Mouse (Mus musculus): Measurements from ENCODE around the gene Abhd11. TPM values are rescaled to one million over a fixed set of nuclear protein-coding genes. Genes with fewer than 3 reads are reported as not detected.

The Abhd11 gene
- total RNA-seq, 4 experiments from 2014 or later, result 35.2 to 39.9 (median 36.7) TPM

GRCm38 (mm10) chr5:134986298-134987268 lies 22.4 kb upstream of the Abhd11 start:
- no peak for DNase-seq (ENCODE audit: low spot score in 2 of 2)

- no peak for DNase-seq (ENCODE audit: low spot score in 2 of 2)
These were observed 19.8 kb upstream of the Abhd11 start for GRCm38 (mm10) chr5:134989166-134989565.

GRCm38 (mm10) chr5:134989741-134990140 lies 19.2 kb upstream of the Abhd11 start:
- DNase-seq (ENCODE audit: low spot score in 2 of 2), result no peak

GRCm38 (mm10) chr5:134992566-134992965 lies 16.4 kb upstream of the Abhd11 start:
- DNase-seq (ENCODE audit: low spot score in 2 of 2), result no peak

- DNase-seq (ENCODE audit: low spot score in 2 of 2), result no peak
These were observed 10.6 kb upstream of the Abhd11 start for GRCm38 (mm10) chr5:134998359-134998758.

GRCm38 (mm10) chr5:134999797-135000196 lies 9.2 kb upstream of the Abhd11 start:
- no peak for DNase-seq (ENCODE audit: low spot score in 2 of 2)

- DNase-seq (ENCODE audit: low spot score in 2 of 2), result no peak
These were observed 8.2 kb upstream of the Abhd11 start for GRCm38 (mm10) chr5:135000751-135001150.

GRCm38 (mm10) chr5:135001309-135001708 lies 7.6 kb upstream of the Abhd11 start:
- DNase-seq (ENCODE audit: low spot score in 2 of 2), result no peak

GRCm38 (mm10) chr5:135002151-135002550 lies 6.8 kb upstream of the Abhd11 start:
- no peak for DNase-seq (ENCODE audit: low spot score in 2 of 2)

- DNase-seq (ENCODE audit: low spot score in 2 of 2), result no peak
These were observed 965 bp upstream of the Abhd11 start for GRCm38 (mm10) chr5:135007802-135008571.

GRCm38 (mm10) chr5:135009590-135010319 lies 803 bp downstream of the Abhd11 start:
- peak; percentile 80 to 87 for DNase-seq (ENCODE audit: low spot score in 2 of 2)

- no peak for DNase-seq (ENCODE audit: low spot score in 2 of 2)
These were observed 1.4 kb downstream of the Abhd11 start for GRCm38 (mm10) chr5:135010320-135010709.

- DNase-seq (ENCODE audit: low spot score in 2 of 2), result no peak
These were observed 2.1 kb downstream of the Abhd11 start for GRCm38 (mm10) chr5:135010841-135011743.

- DNase-seq (ENCODE audit: low spot score in 2 of 2), result no peak
These were observed 3.1 kb downstream of the Abhd11 start for GRCm38 (mm10) chr5:135011809-135012613.

- peak in 1 of 2 experiments; percentile 74 for DNase-seq (ENCODE audit: low spot score in 2 of 2)
These were observed 3.9 kb downstream of the Abhd11 start for GRCm38 (mm10) chr5:135012671-135013441.

GRCm38 (mm10) chr5:135015497-135015896 lies 6.5 kb downstream of the Abhd11 start:
- peak in 1 of 2 experiments; percentile 97 for DNase-seq (ENCODE audit: low spot score in 2 of 2)

- DNase-seq (ENCODE audit: low spot score in 2 of 2), result no peak
These were observed 7.3 kb downstream of the Abhd11 start for GRCm38 (mm10) chr5:135016224-135016759.

GRCm38 (mm10) chr5:135021814-135022213 lies 12.9 kb downstream of the Abhd11 start:
- peak in 1 of 2 experiments; percentile 27 for DNase-seq (ENCODE audit: low spot score in 2 of 2)

All from left cerebral cortex, adult 8-10 months (tissue).